Mouse (Mus musculus) adrenal gland, adult 2 months (tissue): Measurements from ENCODE around the gene Sirt4. TPM values are rescaled to one million over a fixed set of nuclear protein-coding genes. Genes with fewer than 3 reads are reported as not detected.
"Not testable (repeated sequence)": the region's sequence is repeated elsewhere in the genome, so short reads cannot be mapped to it uniquely, and the experiment has no call there.

ENCODE experiments used
- DNase-seq: peaks from one replicate; pipeline ENCODE4 v3.0.0; 2021
- polyA plus RNA-seq: library from polyadenylated mRNA; depleted of rRNA; stranded (reverse); fragments of >200 nt; gene quantifications from 2 replicates; pipeline ENCODE4 v1.2.3, GENCODE M21; 2012
- total RNA-seq, 2 experiments: library from RNA; stranded (reverse); gene quantifications; 2 replicates each; pipeline ENCODE4 v1.2.3; 2021

Gene Sirt4
- total and polyA plus RNA-seq, 3 experiments, result 15.1 to 47.4 (median 28.0) TPM

GRCm38 (mm10) chr5:115514896-115515587, 30.5 kb upstream of the Sirt4 start:
- peak; percentile 51 for DNase-seq

GRCm38 (mm10) chr5:115514346-115514745, 29.8 kb upstream of the Sirt4 start:
- no peak for DNase-seq

- DNase-seq, result no peak
Measured at GRCm38 (mm10) chr5:115513721-115514120, 29.2 kb upstream of the Sirt4 start.

DNA sequence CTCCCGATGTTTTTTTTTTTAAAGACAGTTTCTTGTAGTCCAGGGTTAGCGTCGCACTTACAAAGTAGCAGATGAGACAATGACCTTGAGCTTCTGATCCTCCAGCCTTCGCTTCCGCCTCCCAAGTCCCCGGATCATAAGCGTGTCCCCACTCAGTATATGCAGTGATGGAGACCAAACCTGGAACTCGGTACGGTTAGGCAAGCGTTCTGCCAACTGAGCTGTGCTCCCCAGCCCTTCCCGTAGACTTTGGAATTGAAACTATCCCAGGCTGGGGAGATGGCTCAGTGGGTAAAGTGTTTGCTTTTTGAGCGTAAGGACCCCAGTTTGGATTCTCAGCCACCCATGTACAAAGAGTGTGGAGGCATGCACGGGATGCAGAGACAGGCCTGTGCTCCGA, 28.7 kb upstream of the Sirt4 start:
- DNase-seq, result no peak

DNA sequence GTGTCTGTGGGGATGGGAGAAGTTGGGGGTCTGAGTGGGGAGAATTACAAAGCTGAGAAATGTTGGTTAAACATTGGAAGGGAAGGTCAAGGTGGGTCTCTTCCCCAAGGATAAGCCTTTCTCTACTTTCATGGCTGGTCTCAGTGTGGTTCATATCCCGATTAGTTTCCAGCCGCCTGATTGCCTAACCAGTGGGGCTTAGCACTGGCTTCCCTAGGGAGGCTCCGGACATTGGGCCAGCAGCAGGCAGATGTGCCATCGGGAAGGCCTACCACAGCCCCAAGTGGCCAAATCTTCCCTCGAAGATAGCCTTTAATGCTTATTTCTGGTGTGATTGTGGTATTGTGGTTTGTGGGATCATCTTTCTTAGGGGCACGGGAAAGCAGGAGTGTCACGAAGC, 27.9 kb upstream of the Sirt4 start:
- no peak for DNase-seq

DNA sequence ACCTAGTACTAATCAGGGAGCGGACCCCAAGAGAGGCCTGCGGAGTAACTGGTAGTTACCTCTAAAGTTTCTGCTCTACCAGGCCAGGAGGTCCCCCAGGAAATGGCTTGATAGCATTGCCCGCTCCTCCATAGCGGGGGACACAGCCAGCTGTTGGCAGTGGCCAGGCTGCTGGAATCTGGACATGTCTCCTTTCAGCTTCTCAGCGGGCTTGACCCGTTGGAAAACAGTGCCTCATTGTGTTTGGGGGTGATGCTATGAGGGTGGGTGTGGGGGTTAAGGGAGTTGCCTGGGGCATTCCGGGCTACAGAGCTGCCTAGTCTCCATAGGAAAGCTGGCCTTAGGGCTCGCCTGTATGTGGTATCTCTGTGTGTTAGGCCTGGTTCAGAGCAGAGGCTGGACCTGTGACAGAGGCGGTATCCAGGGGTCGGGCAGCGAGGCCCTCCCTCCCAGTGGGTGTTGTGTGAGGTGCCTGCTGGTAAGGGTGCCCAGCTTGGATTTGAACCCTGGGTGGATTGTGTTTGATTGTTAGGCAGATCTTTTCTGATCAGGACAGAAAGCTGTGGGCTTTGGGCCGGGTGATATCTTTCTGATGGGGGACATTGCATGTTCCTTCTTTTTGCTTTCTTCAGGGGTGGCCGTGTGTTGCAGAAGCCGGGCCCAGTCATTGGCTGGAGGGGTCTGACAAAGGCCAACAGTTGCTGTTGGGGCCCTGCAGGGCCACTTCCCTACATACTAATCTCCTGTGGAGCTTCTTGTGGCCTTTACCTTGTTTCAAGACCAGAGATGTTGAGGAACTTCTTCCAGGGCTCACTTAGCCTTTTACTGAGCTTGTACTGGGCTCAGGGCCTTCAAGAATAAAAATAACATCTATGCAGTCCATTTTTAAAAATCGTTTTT, 25.5 kb upstream of the Sirt4 start:
- DNase-seq, result no peak

- no peak for DNase-seq
Measured at GRCm38 (mm10) chr5:115509321-115509761, 24.8 kb upstream of the Sirt4 start.

DNA sequence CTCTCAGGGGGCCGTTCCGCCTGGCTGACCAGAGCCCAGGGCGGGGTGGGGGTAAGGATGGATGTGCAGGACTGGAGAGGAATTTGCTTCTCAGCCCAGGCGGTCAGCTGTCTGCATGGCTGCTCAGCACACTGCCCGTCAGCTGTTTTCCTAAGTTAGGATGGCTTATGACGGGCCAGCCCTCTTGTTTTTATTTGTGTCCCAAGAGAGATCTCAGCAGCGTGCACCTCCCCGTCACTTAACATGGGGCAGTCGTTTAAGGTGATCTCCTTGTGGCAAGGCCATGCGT, 24.3 kb upstream of the Sirt4 start:
- DNase-seq, result no peak

DNA sequence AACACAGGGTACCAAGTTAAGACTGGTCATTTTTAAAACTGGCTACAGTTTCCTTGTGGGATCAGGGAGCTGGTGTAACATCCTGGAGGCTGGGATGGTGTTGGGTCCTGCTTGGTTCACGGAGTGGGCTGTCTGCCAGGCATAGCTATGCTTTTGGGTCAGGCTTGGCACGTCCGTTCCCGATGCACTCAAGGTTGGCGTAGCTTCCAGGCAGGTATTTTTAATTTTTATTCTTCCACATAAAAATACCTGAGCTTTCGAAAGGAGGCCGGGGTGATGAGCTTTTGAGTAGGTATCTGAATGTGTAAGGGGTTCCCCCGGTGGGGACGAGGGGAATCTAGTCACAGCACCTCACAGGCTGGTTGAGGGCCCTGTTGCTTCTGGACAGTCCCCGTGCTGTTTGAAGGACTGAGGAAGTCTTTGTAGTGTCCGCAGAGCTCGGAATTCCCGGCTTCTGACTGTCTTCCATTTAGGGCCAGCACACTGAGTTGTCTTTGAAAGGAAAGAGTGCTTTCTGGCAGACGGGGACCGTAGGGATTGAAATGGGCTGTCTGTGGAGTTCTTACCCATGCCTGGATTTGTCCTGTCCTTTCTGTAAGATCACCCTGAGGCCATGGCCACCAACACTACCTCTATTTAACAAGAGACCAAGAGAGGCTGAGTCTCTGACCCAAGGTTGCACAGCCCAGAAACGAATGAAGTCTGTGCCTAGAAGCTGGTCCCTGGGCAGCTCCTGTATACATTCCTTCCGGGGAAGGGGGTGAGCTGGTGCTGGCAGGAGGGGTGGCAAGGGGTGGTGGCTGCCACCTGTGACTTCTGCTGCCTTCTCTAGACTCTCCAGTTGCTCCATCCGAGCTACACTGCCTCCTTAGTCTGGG, 23.7 kb upstream of the Sirt4 start:
- peak; percentile 74 for DNase-seq

DNA sequence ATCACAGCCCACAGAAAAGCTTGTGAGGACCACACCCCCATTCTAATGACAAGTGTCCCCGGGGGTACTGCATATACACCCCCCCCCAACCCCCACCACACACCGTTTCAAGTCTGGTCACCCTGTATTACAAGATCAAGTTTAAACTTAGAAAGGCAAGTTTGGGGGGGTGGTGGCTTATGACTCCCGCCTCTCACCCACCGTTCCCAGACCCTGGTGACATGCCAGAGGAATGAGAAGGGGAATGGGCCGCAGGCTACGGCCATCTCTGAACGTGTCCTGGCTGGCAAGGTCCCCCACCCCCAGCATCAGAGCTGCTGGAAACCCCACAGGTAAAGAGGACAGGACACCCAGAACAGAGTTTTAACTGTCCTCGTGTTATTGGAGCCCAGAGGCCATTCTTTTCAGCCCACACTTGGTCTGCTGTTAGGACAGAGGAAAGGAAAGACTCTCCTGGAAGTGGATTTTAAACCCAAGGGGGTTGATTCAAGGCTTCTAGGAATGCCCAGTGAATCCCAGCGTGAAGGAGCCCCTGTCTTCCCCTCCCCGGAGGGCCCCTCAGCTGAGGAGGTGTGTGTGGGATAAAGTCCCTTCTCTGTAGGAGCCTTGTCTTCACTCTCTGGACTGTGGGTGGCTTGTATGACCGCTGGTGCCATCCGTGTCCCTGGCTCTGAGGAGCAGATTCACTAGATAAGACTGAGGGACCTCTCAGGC, 22.9 kb upstream of the Sirt4 start:
- no peak for DNase-seq

GRCm38 (mm10) chr5:115506454-115507201, 22.1 kb upstream of the Sirt4 start, which contains the start of gene Pxn:
Gene Pxn, plus strand, starts transcription at chr5:115506676.
- peak; percentile 96 for DNase-seq

GRCm38 (mm10) chr5:115505617-115506016, 21.1 kb upstream of the Sirt4 start:
- not testable (repeated sequence) for DNase-seq

DNA sequence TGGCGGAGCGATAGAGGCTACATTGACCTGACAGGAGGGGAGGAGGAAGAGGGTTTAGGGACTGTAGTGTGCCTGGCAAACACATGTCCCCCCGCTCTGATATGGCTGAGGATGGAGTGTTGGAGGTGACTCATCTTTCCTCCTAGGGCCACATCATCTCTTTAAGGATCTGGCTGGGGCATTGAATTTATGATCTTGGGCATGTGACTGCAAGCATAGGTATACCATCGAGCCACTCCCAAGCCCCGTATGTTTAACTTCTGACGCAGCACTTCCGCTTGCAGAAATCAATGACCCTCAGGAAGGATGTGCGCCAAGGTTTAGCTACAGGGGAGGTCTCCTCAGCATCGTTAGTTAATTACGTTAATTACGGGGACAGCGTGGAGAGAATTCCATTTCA, 18.5 kb upstream of the Sirt4 start:
- DNase-seq, result no peak

GRCm38 (mm10) chr5:115500383-115500935, 15.9 kb upstream of the Sirt4 start:
- no peak for DNase-seq

DNA sequence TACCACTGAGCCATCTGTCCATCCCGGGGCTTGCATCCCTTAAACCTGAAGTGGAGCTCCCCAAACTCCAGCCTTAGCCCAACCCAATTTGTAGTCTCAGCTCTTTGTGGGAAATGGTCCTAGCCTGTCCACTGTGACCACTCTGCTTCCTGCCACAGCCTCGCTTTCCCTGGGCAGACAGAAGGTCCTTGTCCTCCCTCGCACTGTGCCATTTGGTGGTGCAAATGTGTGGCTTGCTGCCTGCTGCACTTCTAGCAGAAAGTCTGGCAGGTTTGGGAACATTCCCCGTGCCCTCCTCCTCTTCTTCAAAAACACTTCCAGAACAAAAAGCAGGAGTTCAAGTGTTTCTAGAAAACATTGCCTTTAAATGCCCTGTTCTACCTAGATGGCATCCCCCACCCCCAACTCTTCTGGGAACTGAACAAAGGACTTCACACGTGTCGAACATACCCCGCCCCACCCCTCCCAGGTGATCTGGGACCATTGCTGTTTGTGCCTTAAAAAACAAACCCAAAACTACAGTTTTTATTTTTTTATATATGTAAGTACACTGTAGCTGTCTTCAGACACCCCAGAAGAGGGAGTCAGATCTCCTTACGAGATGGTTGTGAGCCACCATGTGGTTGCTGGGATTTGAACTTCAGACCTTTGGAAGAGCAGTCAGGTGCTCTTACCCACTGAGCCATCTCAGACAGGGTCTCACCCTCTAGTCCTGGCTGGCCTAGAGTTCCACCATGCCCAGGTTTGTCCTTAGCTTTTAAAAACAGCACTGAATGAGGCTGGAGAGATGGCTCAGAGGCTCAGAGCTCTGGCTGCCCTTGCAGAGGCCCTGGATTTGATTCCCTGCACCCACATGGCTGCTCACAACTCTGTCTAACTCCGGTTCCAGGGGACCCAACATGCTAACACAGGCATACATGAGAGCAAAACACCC, 14.0 kb upstream of the Sirt4 start:
- no peak for DNase-seq

- no peak for DNase-seq
Measured at GRCm38 (mm10) chr5:115497033-115497432, 12.5 kb upstream of the Sirt4 start.

- not testable (repeated sequence) for DNase-seq
Measured at GRCm38 (mm10) chr5:115495618-115496017, 11.1 kb upstream of the Sirt4 start.

DNA sequence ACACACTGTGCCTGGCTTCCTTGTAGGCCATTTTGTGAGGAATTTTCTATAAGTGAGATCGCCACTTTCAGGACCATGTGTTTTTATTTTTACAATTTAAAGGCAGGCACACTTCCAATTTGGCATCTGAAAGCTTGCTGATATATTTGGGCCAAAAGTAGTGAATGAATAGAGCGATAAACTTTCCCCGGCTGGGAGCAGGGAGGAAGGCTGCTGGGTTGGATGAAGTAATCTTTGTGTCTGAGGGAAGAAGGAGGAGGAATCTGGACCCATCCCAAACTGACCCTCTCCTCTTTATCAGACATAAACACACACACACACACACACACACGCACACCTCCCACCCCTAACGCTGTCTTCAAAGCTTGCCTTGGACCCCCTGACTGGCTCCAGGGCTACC, 8.9 kb upstream of the Sirt4 start:
- DNase-seq, result no peak

DNA sequence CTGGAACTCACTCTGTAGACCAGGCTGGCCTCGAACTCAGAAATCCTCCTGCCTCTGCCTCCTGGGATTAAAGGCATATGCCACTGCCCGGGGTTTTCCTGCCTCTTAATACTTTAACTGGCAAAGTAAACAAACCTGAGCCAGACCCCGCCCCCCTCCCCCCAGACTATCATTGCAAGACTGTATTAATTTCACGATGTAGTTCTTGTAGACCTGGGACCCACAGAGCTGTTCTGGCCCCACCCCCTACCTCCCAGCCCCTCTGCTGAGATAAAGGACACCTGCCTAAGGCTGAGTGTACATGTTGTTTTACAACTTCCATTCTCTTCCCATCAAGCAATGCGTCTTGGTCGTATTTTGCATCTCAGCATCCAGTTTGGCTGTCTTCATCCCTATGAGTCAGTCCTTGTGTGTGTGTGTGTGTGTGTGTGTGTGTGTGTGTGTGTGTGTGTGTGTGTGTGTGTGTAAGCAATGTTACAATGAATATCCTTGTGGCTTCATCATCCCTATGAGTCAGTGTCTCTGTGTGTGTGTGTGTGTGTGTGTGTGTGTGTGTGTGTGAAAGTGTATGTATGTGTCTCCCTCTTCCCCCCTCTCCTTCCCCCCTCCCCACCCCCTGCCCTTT, 8.3 kb upstream of the Sirt4 start:
- peak; percentile 59 for DNase-seq
